Mouse (Mus musculus) MEL (cell line): ENCODE results near the gene Btf3l4.

Experiments
- CTCF ChIP-seq, 3 experiments: IDR thresholded peaks in 2 of 3; conservative IDR thresholded peaks in 1 of 3; 2 replicates each; pipeline ENCODE4 v1.5.1; 2011 to 2012; ENCODE audit warnings: low read length in 3 of 3, low read depth in 2 of 3, mild to moderate bottlenecking in 2 of 3, improper control_type of control experiment in 1 of 3, inconsistent platforms in 1 of 3, mixed read lengths in 1 of 3, moderate library complexity in 1 of 3; ENCODE audit not compliant: control insufficient read depth in 1 of 3, insufficient read depth in 1 of 3, poor library complexity in 1 of 3, severe bottlenecking in 1 of 3
- ZMIZ1 ChIP-seq: IDR thresholded peaks from 2 replicates; pipeline ENCODE4 v1.6.1; 2012; ENCODE audit warnings: low read depth, mild to moderate bottlenecking, inconsistent platforms, low read length, improper control_type of control experiment, moderate library complexity

DNA sequence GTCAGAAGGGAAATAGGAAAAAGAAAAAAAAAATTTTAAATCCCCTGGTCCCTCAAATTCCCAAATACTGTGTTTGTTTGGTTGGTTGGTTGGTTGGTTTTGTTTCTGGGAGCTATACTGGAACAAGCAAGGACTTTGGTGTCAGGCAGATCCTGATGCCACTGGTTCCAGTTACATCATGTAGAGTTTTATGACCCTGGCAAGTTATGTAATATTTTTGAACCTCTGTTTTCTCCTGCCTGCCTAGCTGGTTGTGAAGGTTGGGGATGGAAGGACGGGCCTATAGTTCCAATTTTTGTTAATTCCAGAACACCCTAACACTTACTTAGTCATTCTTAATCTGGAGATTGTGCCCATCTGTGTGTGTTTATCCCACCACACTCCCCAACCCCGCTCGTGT is 51.8 kb downstream of the Btf3l4 start:
- TF ChIP-seq ZMIZ1 (no peak), CTCF (IDR thresholded peaks at IDR 0.05 in 2 of 3, conservative IDR thresholded peaks at IDR 0.05 in 1 of 3; ENCODE audit: control insufficient read depth in 1 of 3, insufficient read depth in 1 of 3, low read depth in 2 of 3, low read length in 3 of 3, poor library complexity in 1 of 3, severe bottlenecking in 1 of 3) (no peak)
